Mouse (Mus musculus) MEL (cell line): ENCODE results near the gene Ccl6. TPM values are rescaled to one million over a fixed set of nuclear protein-coding genes. Genes with fewer than 3 reads are reported as not detected.

ENCODE experiments used
- DNase-seq: peaks from one replicate; pipeline ENCODE4 v3.0.0; 2011; ENCODE audit warnings: low read depth, low spot score
- H3K27ac ChIP-seq: 2 replicates; pipeline ENCODE4 v1.5.1; 2012; ENCODE audit warnings: low read depth, mild to moderate bottlenecking, control low read depth, low read length, moderate library complexity; ENCODE audit not compliant: control insufficient read depth
- H3K27me3 ChIP-seq, 2 experiments: fragments of 150-350 bp in 1 of 2; sonication (generic) in 1 of 2; 2 replicates each; pipeline ENCODE4 v1.6.1; 2012; ENCODE audit warnings: low read length in 2 of 2, mild to moderate bottlenecking in 2 of 2, improper control_type of control experiment in 1 of 2, moderate library complexity in 1 of 2; ENCODE audit not compliant: insufficient read depth in 2 of 2, control insufficient read depth in 1 of 2
- H3K36me3 ChIP-seq, 2 experiments: 2 replicates each; pipeline ENCODE4 v1.6.1; 2012 to 2014; ENCODE audit warnings: low read length in 2 of 2, improper control_type of control experiment in 1 of 2, inconsistent platforms in 1 of 2, mild to moderate bottlenecking in 1 of 2; ENCODE audit not compliant: insufficient read depth in 2 of 2, control insufficient read depth in 1 of 2
- H3K4me1 ChIP-seq, 2 experiments: fragments of 150-350 bp in 1 of 2; sonication (generic) in 1 of 2; 2 replicates each; pipeline ENCODE4 v1.6.1; 2012; ENCODE audit warnings: low read length in 2 of 2, improper control_type of control experiment in 1 of 2, mild to moderate bottlenecking in 1 of 2; ENCODE audit not compliant: insufficient read depth in 2 of 2, control insufficient read depth in 1 of 2
- H3K4me3 ChIP-seq, 2 experiments: fragments of 150-350 bp in 1 of 2; sonication (generic) in 1 of 2; 2 replicates each; pipeline ENCODE4 v1.5.1; 2012; ENCODE audit warnings: low read depth in 2 of 2, low read length in 2 of 2, mild to moderate bottlenecking in 2 of 2, moderate library complexity in 2 of 2, control low read depth in 1 of 2, improper control_type of control experiment in 1 of 2; ENCODE audit not compliant: control insufficient read depth in 1 of 2, insufficient read depth in 1 of 2
- H3K79me2 ChIP-seq: 2 replicates; pipeline ENCODE4 v1.6.1; 2012; ENCODE audit warnings: mild to moderate bottlenecking, low read length, moderate library complexity; ENCODE audit not compliant: control insufficient read depth, poor library complexity, insufficient read depth
- H3K9ac ChIP-seq: 2 replicates; pipeline ENCODE4 v1.6.1; 2012; ENCODE audit warnings: low read depth, mild to moderate bottlenecking, control low read depth, low read length, moderate library complexity; ENCODE audit not compliant: control insufficient read depth, poor library complexity, severe bottlenecking
- H3K9me3 ChIP-seq: fragments of 150-350 bp; sonication (generic); replicated peaks from 2 replicates; pipeline ENCODE4 v1.6.1; 2012; ENCODE audit warnings: mild to moderate bottlenecking, low read length, improper control_type of control experiment, moderate library complexity; ENCODE audit not compliant: insufficient read depth
- CHD2 ChIP-seq: IDR thresholded peaks from 2 replicates; pipeline ENCODE4 v1.6.1; 2011; ENCODE audit warnings: low read length, improper control_type of control experiment
- CTCF ChIP-seq, 3 experiments: IDR thresholded peaks in 2 of 3; conservative IDR thresholded peaks in 1 of 3; 2 replicates each; pipeline ENCODE4 v1.5.1; 2011 to 2012; ENCODE audit warnings: low read length in 3 of 3, low read depth in 2 of 3, mild to moderate bottlenecking in 2 of 3, improper control_type of control experiment in 1 of 3, inconsistent platforms in 1 of 3, mixed read lengths in 1 of 3, moderate library complexity in 1 of 3; ENCODE audit not compliant: control insufficient read depth in 1 of 3, insufficient read depth in 1 of 3, poor library complexity in 1 of 3, severe bottlenecking in 1 of 3
- E2F4 ChIP-seq: IDR thresholded peaks from 2 replicates; pipeline ENCODE4 v1.6.1; 2011; ENCODE audit warnings: low read depth, low read length, improper control_type of control experiment, borderline replicate concordance
- EP300 ChIP-seq, 2 experiments: IDR thresholded peaks; 2 replicates each; pipeline ENCODE4 v1.6.1; 2011; ENCODE audit warnings: improper control_type of control experiment in 2 of 2, low read length in 2 of 2, low read depth in 1 of 2, mild to moderate bottlenecking in 1 of 2
- ETS1 ChIP-seq: IDR thresholded peaks from 2 replicates; pipeline ENCODE4 v1.6.1; 2012; ENCODE audit warnings: low read depth, mild to moderate bottlenecking, inconsistent platforms, low read length, improper control_type of control experiment, moderate library complexity
- GABPA ChIP-seq: IDR thresholded peaks from 2 replicates; pipeline ENCODE4 v1.6.1; 2012; ENCODE audit warnings: low read depth, mild to moderate bottlenecking, inconsistent platforms, low read length, improper control_type of control experiment, moderate library complexity
- GATA1 ChIP-seq: IDR thresholded peaks from 2 replicates; pipeline ENCODE4 v1.6.1; 2011; ENCODE audit warnings: low read depth, low read length, improper control_type of control experiment
- HCFC1 ChIP-seq: IDR thresholded peaks from 2 replicates; pipeline ENCODE4 v1.6.1; 2012; ENCODE audit warnings: low read depth, mild to moderate bottlenecking, inconsistent platforms, low read length, improper control_type of control experiment, moderate library complexity
- JUND ChIP-seq: IDR thresholded peaks from 2 replicates; pipeline ENCODE4 v1.6.1; 2011; ENCODE audit warnings: low read depth, mild to moderate bottlenecking, improper control_type of control experiment, low read length
- MAX ChIP-seq: IDR thresholded peaks from 2 replicates; pipeline ENCODE4 v1.6.1; 2011; ENCODE audit warnings: low read length, improper control_type of control experiment
- MAZ ChIP-seq: IDR thresholded peaks from 2 replicates; pipeline ENCODE4 v1.6.1; 2012; ENCODE audit warnings: low read depth, mild to moderate bottlenecking, inconsistent platforms, low read length, improper control_type of control experiment
- MEF2A ChIP-seq: IDR thresholded peaks from 2 replicates; pipeline ENCODE4 v1.6.1; 2014; ENCODE audit warnings: low read depth, mild to moderate bottlenecking, inconsistent platforms, low read length, improper control_type of control experiment; ENCODE audit not compliant: poor library complexity, insufficient replicate concordance, severe bottlenecking; ENCODE audit errors: extremely low read depth
- MXI1 ChIP-seq: IDR thresholded peaks from 2 replicates; pipeline ENCODE4 v1.6.1; 2011; ENCODE audit warnings: mild to moderate bottlenecking, low read depth, low read length, improper control_type of control experiment
- MYB ChIP-seq: IDR thresholded peaks from 2 replicates; pipeline ENCODE4 v1.6.1; 2011; ENCODE audit warnings: mild to moderate bottlenecking, low read depth, low read length, improper control_type of control experiment
- MYC ChIP-seq: IDR thresholded peaks from 2 replicates; pipeline ENCODE4 v1.6.1; 2011; ENCODE audit warnings: low read depth, mild to moderate bottlenecking, low read length, improper control_type of control experiment, moderate library complexity
- NRF1 ChIP-seq: IDR thresholded peaks from 2 replicates; pipeline ENCODE4 v1.6.1; 2014; ENCODE audit warnings: low read depth, mild to moderate bottlenecking, inconsistent platforms, low read length, improper control_type of control experiment, moderate library complexity; ENCODE audit not compliant: poor library complexity, insufficient read depth, severe bottlenecking
- POLR2A ChIP-seq, 2 experiments: IDR thresholded peaks; 2 replicates each; pipeline ENCODE4 v1.6.1; 2011 to 2012; ENCODE audit warnings: low read length in 2 of 2, mild to moderate bottlenecking in 2 of 2, control low read depth in 1 of 2, improper control_type of control experiment in 1 of 2, low read depth in 1 of 2, moderate library complexity in 1 of 2; ENCODE audit not compliant: control insufficient read depth in 1 of 2, insufficient read depth in 1 of 2, poor library complexity in 1 of 2
- RAD21 ChIP-seq: IDR thresholded peaks from 2 replicates; pipeline ENCODE4 v1.6.1; 2011; ENCODE audit warnings: mild to moderate bottlenecking, low read depth, low read length, improper control_type of control experiment
- RCOR1 ChIP-seq: IDR thresholded peaks from 2 replicates; pipeline ENCODE4 v1.6.1; 2012; ENCODE audit warnings: low read depth, mild to moderate bottlenecking, inconsistent platforms, low read length, improper control_type of control experiment
- SIN3A ChIP-seq: IDR thresholded peaks from 2 replicates; pipeline ENCODE4 v1.6.1; 2012; ENCODE audit warnings: low read length, improper control_type of control experiment, inconsistent platforms
- TAL1 ChIP-seq: IDR thresholded peaks from 2 replicates; pipeline ENCODE4 v1.6.1; 2012; ENCODE audit warnings: mild to moderate bottlenecking, inconsistent platforms, low read length, moderate library complexity, mixed read lengths
- TBP ChIP-seq: IDR thresholded peaks from 2 replicates; pipeline ENCODE4 v1.8.0; 2011; ENCODE audit warnings: low read depth, low read length, improper control_type of control experiment
- TCF12 ChIP-seq: IDR thresholded peaks from 2 replicates; pipeline ENCODE4 v1.6.1; 2014; ENCODE audit warnings: low read depth, mild to moderate bottlenecking, inconsistent platforms, low read length, improper control_type of control experiment, moderate library complexity
- ZC3H11A ChIP-seq: IDR thresholded peaks from 2 replicates; pipeline ENCODE4 v1.6.1; 2012; ENCODE audit warnings: low read depth, mild to moderate bottlenecking, inconsistent platforms, low read length, improper control_type of control experiment
- polyA plus RNA-seq, 2 experiments: library from polyadenylated mRNA; stranded (reverse) in 1 of 2; unstranded in 1 of 2; fragments of >175 nt in 1 of 2; fragments of >200 nt in 1 of 2; gene quantifications; 2 replicates each; pipeline versions ENCODE4 v1.2.1 to v1.2.4; 2012; ENCODE audit warnings: low replicate concordance in 2 of 2, low read depth in 1 of 2; ENCODE audit not compliant: insufficient read length in 2 of 2, insufficient read depth in 1 of 2, missing spikeins in 1 of 2
- total RNA-seq: library from RNA; depleted of rRNA; stranded (reverse); fragments of 300-350 nt; gene quantifications from 2 replicates; pipeline ENCODE4 v1.2.3, GENCODE M21; 2012

Ccl6 gene
- total and polyA plus RNA-seq, 3 experiments, result not detected

DNA sequence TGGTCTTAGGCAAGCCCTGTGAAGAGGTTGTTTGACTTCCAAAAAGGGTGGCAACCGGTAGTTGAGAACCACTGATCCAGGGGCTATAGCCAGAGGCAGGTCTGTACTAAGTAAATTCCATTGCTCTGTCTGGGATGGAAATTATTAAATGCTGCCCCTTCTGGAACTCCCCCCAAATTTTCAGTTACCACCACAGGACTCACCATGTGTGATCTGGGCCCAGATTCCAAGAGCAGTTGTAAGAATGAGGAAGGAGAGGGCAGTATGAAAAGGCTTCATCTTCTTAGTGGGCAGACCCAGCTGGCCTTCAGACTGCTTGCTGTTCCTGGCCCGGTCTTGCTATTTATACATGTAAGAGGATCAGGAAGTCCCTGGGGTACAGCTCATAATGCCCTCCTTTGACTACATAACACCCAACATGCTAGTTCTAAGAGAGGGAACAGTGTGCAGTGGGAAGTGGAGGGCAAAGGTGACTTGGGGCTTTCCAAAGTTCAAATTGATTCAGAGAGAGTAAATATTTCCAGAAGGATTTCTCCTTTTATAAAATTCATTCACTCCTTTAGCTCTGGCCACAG is 14.6 kb downstream of the Ccl6 start, which contains the start of gene Ccl9:
TSS of gene Ccl9 (minus strand) at position 451 of the 575 bp plus-strand sequence.
- Histone ChIP-seq H3K9ac (no peak within 1 kb of the TSS), H3K4me1 (peaks cover 23 to 38% of the 10 kb centered on the region in 2 experiments), H3K27ac (peak within 1 kb of the TSS; percentile 61; the same call in 1 of the 2 replicates), H3K27me3 (no peaks in the 10 kb centered on the region; a peak in 1 of 4 replicates), H3K36me3 (peaks cover 0 to 60% of the 10 kb centered on the region in 2 experiments; a peak in 2 of 4 replicates), H3K9me3 (no peaks in the 10 kb centered on the region), H3K79me2 (no peaks in the 10 kb centered on the region), H3K4me3 (no peak within 1 kb of the TSS)
- TF ChIP-seq MAZ (no peak), MYC (no peak), TCF12 (no peak), E2F4 (no peak), CTCF (IDR thresholded peaks at IDR 0.05 in 2 of 3, conservative IDR thresholded peaks at IDR 0.05 in 1 of 3; ENCODE audit: control insufficient read depth in 1 of 3, insufficient read depth in 1 of 3, low read depth in 2 of 3, low read length in 3 of 3, poor library complexity in 1 of 3, severe bottlenecking in 1 of 3) (no peak), MEF2A (no peak), POLR2A (IDR thresholded peaks at IDR 0.05; ENCODE audit: control insufficient read depth in 1 of 2, insufficient read depth in 1 of 2, low read depth in 1 of 2, low read length in 2 of 2, poor library complexity in 1 of 2) (no peak), RAD21 (no peak), JUND (no peak), HCFC1 (no peak), MYB (no peak), TAL1 (no peak)
- peak; percentile 35 for DNase-seq

DNA sequence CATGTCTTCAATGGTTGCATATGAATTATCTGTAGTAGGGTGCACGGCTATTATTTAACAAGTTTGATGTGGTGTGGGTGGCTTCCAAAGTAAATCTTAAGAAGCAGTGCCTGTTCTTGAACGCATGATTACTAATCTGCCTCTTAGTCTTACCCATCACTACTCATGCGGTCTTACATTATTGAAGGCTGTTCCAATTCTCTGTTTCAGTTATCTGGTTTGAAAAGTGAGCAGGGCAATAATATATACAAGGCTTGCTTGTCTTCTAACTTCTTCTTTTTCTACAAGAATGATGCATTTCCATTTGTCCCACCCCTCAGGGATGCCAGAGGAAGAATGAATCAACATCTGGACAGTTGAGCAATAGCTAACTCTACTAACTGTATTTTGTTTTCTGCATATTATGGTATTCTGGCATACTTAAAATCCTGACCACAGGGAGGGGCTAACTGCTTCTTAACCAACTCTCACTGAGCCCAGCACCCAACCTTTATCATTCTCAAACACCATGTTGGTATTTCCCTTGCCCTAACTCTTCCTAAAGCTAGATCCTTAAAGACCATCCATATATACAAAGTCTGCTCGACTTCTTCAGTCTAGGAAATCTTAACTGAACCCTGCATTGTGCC is 15.8 kb downstream of the Ccl6 start:
- Histone ChIP-seq H3K36me3 (peaks cover 0 to 68% of the 10 kb centered on the region in 2 experiments; a peak in 2 of 4 replicates), H3K4me3 (no peak overlapping the region)
- peak; percentile 88 for DNase-seq

More for the DNA sequence above, 15.8 kb downstream of the Ccl6 start:
- H3K9ac ChIP-seq, result no peak overlapping the region
- no peaks in the 10 kb centered on the region for H3K27me3 ChIP-seq
- no peaks in the 10 kb centered on the region for H3K79me2 ChIP-seq
- H3K9me3 ChIP-seq, result no peaks in the 10 kb centered on the region
- TF ChIP-seq RCOR1 (peak; percentile 68), MAX (peak; percentile 73; the same call in 1 of the 2 replicates), RAD21 (no peak), ZC3H11A (no peak), MXI1 (no peak), MYB (peak; percentile 91), JUND (peak; percentile 67; the same call in 1 of the 2 replicates), NRF1 (no peak), GABPA (no peak), MEF2A (no peak), MYC (peak; percentile 74), ETS1 (peak; percentile 72; the same call in 1 of the 2 replicates), SIN3A (peak; percentile 71), TAL1 (peak; percentile 79), MAZ (peak; percentile 51; the same call in 1 of the 2 replicates), EP300 (IDR thresholded peaks at IDR 0.05; ENCODE audit: low read depth in 1 of 2, low read length in 2 of 2) (peak; percentile 79 to 91), TBP (0 out of 2 replicates have a peak, but pooled peaks have one; percentile 37), HCFC1 (0 out of 2 replicates have a peak, but pooled peaks have one; percentile 38), E2F4 (no peak), GATA1 (peak; percentile 52), CHD2 (no peak), TCF12 (peak; percentile 59), POLR2A (IDR thresholded peaks at IDR 0.05; ENCODE audit: control insufficient read depth in 1 of 2, insufficient read depth in 1 of 2, low read depth in 1 of 2, low read length in 2 of 2, poor library complexity in 1 of 2) (no peak)
- TF ChIP-seq, all 39 proteins: peak for 14
- peak overlapping the region; percentile 61 for H3K27ac ChIP-seq
- peaks cover 30 to 45% of the 10 kb centered on the region in 2 experiments for H3K4me1 ChIP-seq
